Mouse (Mus musculus): Measurements from ENCODE around the gene Deaf1. TPM values are rescaled to one million over a fixed set of nuclear protein-coding genes. Genes with fewer than 3 reads are reported as not detected.

Deaf1 gene
- polyA plus RNA-seq, 2 experiments = 47.0 to 82.6 TPM

- DNase-seq (ENCODE audit: low spot score) (no peak), ATAC-seq (ENCODE audit: low FRiP score, low read depth) (no peak)
- Histone ChIP-seq H3K9me3 (ENCODE audit: control insufficient read depth, low read length) (no peaks in the 10 kb centered on the region), H3K4me1 (ENCODE audit: control insufficient read depth, insufficient read depth, low read length) (peaks cover 12% of the 10 kb centered on the region; the same call in 1 of the 2 replicates), H3K27me3 (ENCODE audit: control insufficient read depth, insufficient read depth, low read length) (no peaks in the 10 kb centered on the region), H3K4me2 (replicated peaks; ENCODE audit: low read depth, low read length, severe bottlenecking) (no peak overlapping the region), H3K36me3 (ENCODE audit: control insufficient read depth, insufficient read depth, low read length) (peaks cover 6% of the 10 kb centered on the region; the same call in 1 of the 2 replicates), H3K4me3 (replicated peaks; ENCODE audit: low read length) (no peak overlapping the region), H3K9ac (ENCODE audit: low read depth, low read length, severe bottlenecking) (peak overlapping the region; percentile 21; the same call in 1 of the 2 replicates), H3K27ac (replicated peaks; ENCODE audit: low read depth, low read length) (no peak overlapping the region)
- 70% methylated on average over 7 of the region's 7 CpGs for WGBS
- TF ChIP-seq POLR2A (IDR thresholded peaks at IDR 0.05; ENCODE audit: borderline replicate concordance, extremely low read depth, insufficient read depth, insufficient read length) = no peak
Measured at GRCm38 (mm10) chr7:141340023-141340422, 12.5 kb upstream of the Deaf1 start.

DNA sequence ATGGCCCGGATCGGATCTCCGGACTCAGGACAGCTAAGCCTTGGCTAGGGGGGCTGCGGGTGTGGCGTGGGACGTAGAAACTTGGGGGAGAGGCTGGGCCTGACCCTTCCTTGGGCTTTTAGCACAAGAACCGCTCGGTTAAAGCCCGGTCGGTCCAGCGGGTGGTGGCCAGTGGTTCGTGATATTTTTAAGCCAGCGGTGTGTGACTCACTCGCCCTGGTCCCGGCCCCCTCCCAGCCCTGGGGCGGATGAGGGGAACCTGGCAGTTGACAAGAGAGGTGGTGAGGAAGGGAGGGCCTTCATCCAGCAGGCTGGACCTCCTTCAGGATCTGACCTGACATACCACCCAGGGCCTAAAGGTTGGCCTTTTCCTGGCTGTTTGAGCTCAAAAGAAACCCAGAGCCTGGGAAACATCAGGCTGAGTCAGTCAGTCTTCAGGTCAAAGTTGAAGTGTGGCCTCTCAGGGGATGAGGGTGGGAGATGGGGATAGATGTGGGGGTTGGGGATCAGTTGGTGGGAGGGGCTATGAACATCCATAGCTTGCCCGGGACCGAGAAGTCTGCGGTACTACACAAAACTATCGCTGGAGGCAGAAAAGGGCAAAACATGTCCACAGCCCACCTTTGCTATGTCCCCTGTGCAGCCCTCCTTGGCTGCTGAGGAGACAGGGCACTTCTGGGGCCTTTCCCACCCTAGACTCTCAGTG is 11.9 kb upstream of the Deaf1 start:
- peak overlapping the region; percentile 47 for H3K9ac ChIP-seq (ENCODE audit: low read depth, low read length, severe bottlenecking)
- peak overlapping the region; percentile 50 for H3K4me2 ChIP-seq (replicated peaks; ENCODE audit: low read depth, low read length, severe bottlenecking)
- no peak overlapping the region for H3K27ac ChIP-seq (replicated peaks; ENCODE audit: low read depth, low read length)
- H3K36me3 ChIP-seq (ENCODE audit: control insufficient read depth, insufficient read depth, low read length) = peaks cover 9% of the 10 kb centered on the region
- H3K4me3 ChIP-seq (replicated peaks; ENCODE audit: low read length) = peak overlapping the region; percentile 28
- no peaks in the 10 kb centered on the region for H3K9me3 ChIP-seq (ENCODE audit: control insufficient read depth, low read length)
- TF ChIP-seq POLR2A (IDR thresholded peaks at IDR 0.05; ENCODE audit: borderline replicate concordance, extremely low read depth, insufficient read depth, insufficient read length) = no peak
- DNase-seq (ENCODE audit: low spot score) (no peak), ATAC-seq (ENCODE audit: low FRiP score, low read depth) (no peak)
- H3K27me3 ChIP-seq (ENCODE audit: control insufficient read depth, insufficient read depth, low read length) = no peaks in the 10 kb centered on the region
- WGBS = 34% methylated on average over 19 of the region's 20 CpGs
- peaks cover 12% of the 10 kb centered on the region; the same call in 1 of the 2 replicates for H3K4me1 ChIP-seq (ENCODE audit: control insufficient read depth, insufficient read depth, low read length)

DNA sequence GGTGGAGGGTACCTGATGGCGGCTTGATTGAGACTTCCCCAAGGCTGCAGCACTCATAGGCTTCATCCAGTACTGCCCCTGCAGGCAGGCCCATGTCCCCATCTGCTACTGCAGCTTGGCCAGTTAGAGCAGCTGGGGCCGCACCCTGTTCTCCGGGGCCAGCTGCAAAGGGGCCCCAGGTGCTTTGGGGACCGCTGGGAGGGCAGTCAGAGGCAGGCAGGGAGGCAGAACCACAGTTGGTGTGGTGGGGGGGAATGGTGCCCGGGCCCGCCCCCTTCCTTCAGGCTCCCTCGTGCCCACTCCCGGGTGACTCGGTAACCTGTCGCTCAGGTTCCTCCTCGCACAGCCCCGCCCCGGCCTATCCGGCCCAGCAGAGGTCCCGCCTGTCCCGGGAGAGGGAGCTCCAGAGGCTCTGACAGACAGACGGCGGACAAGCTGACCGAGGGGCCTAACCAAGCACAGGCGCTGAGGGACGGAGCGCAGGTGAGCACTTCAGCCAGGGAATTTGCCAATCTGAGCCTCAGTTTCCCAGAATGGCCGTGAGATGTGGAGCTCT is 11.2 kb upstream of the Deaf1 start, which contains the start of gene Eps8l2:
Eps8l2 (plus strand) TSS at position 305 of the 556 bp plus-strand sequence.
- Histone ChIP-seq H3K9me3 (ENCODE audit: control insufficient read depth, low read length) (no peaks in the 10 kb centered on the region), H3K27ac (replicated peaks; ENCODE audit: low read depth, low read length) (no peak within 1 kb of the TSS), H3K27me3 (ENCODE audit: control insufficient read depth, insufficient read depth, low read length) (no peaks in the 10 kb centered on the region), H3K36me3 (ENCODE audit: control insufficient read depth, insufficient read depth, low read length) (peaks cover 15% of the 10 kb centered on the region), H3K4me3 (replicated peaks; ENCODE audit: low read length) (peak within 1 kb of the TSS; percentile 28), H3K4me2 (replicated peaks; ENCODE audit: low read depth, low read length, severe bottlenecking) (peak within 1 kb of the TSS; percentile 50), H3K9ac (ENCODE audit: low read depth, low read length, severe bottlenecking) (peak within 1 kb of the TSS; percentile 47), H3K4me1 (ENCODE audit: control insufficient read depth, insufficient read depth, low read length) (peaks cover 12% of the 10 kb centered on the region; the same call in 1 of the 2 replicates)
- DNase-seq (ENCODE audit: low spot score) = peak; percentile 15
- WGBS = 3% methylated on average over 23 of the region's 23 CpGs
- peak; percentile 70 for ATAC-seq (ENCODE audit: low FRiP score, low read depth)
- TF ChIP-seq POLR2A (IDR thresholded peaks at IDR 0.05; ENCODE audit: borderline replicate concordance, extremely low read depth, insufficient read depth, insufficient read length) = no peak

GRCm38 (mm10) chr7:141337716-141338416 is 10.4 kb upstream of the Deaf1 start:
- Histone ChIP-seq H3K4me3 (replicated peaks; ENCODE audit: low read length) (no peak overlapping the region), H3K27me3 (ENCODE audit: control insufficient read depth, insufficient read depth, low read length) (no peaks in the 10 kb centered on the region), H3K36me3 (ENCODE audit: control insufficient read depth, insufficient read depth, low read length) (peaks cover 22% of the 10 kb centered on the region), H3K27ac (replicated peaks; ENCODE audit: low read depth, low read length) (no peak overlapping the region), H3K4me1 (ENCODE audit: control insufficient read depth, insufficient read depth, low read length) (peaks cover 12% of the 10 kb centered on the region; the same call in 1 of the 2 replicates), H3K9ac (ENCODE audit: low read depth, low read length, severe bottlenecking) (no peak overlapping the region), H3K4me2 (replicated peaks; ENCODE audit: low read depth, low read length, severe bottlenecking) (no peak overlapping the region), H3K9me3 (ENCODE audit: control insufficient read depth, low read length) (no peaks in the 10 kb centered on the region)
- no peak for TF ChIP-seq POLR2A (IDR thresholded peaks at IDR 0.05; ENCODE audit: borderline replicate concordance, extremely low read depth, insufficient read depth, insufficient read length)
- 75% methylated on average over 3 of the region's 3 CpGs for WGBS
- ATAC-seq (ENCODE audit: low FRiP score, low read depth) (no peak), DNase-seq (ENCODE audit: low spot score) (no peak)

DNA sequence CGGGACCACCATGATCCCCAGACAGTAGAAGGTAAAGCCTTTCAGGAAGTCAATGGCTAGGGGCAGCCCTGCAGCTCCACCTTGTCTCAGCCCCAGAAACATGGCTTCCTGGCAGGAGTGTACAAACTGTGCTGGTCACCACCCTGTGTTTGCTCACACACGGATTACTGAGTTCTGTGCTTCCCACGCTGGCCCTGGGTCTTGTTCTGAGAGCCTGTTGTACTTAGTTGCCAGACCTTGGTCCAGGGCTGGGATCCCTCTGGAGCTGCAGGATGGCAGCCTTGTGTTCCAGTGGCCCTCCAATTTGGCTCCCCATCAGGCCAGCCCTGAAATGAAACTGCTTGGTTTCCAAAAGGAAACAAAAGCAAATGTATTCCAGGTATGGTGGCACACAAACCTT is 8.8 kb upstream of the Deaf1 start:
- no peak overlapping the region for H3K4me2 ChIP-seq (replicated peaks; ENCODE audit: low read depth, low read length, severe bottlenecking)
- no peaks in the 10 kb centered on the region for H3K9me3 ChIP-seq (ENCODE audit: control insufficient read depth, low read length)
- no peak overlapping the region for H3K4me3 ChIP-seq (replicated peaks; ENCODE audit: low read length)
- peaks cover 12% of the 10 kb centered on the region; the same call in 1 of the 2 replicates for H3K4me1 ChIP-seq (ENCODE audit: control insufficient read depth, insufficient read depth, low read length)
- no peak overlapping the region for H3K9ac ChIP-seq (ENCODE audit: low read depth, low read length, severe bottlenecking)
- ATAC-seq (ENCODE audit: low FRiP score, low read depth) (no peak), DNase-seq (ENCODE audit: low spot score) (no peak)
- H3K27ac ChIP-seq (replicated peaks; ENCODE audit: low read depth, low read length) = no peak overlapping the region
- TF ChIP-seq POLR2A (IDR thresholded peaks at IDR 0.05; ENCODE audit: borderline replicate concordance, extremely low read depth, insufficient read depth, insufficient read length) = no peak
- 81% methylated on average over 3 of the region's 3 CpGs for WGBS
- H3K36me3 ChIP-seq (ENCODE audit: control insufficient read depth, insufficient read depth, low read length) = peaks cover 24% of the 10 kb centered on the region
- no peaks in the 10 kb centered on the region for H3K27me3 ChIP-seq (ENCODE audit: control insufficient read depth, insufficient read depth, low read length)
